Mouse (Mus musculus) Muller cell, postnatal 12 days (primary cell): ENCODE measurements around the gene Tbl1x.

Experiments used
- DNase-seq: peaks from one replicate; pipeline ENCODE4 v3.0.0-alpha.2; 2015; ENCODE audit errors: inconsistent ontology term

The Tbl1x gene

DNA sequence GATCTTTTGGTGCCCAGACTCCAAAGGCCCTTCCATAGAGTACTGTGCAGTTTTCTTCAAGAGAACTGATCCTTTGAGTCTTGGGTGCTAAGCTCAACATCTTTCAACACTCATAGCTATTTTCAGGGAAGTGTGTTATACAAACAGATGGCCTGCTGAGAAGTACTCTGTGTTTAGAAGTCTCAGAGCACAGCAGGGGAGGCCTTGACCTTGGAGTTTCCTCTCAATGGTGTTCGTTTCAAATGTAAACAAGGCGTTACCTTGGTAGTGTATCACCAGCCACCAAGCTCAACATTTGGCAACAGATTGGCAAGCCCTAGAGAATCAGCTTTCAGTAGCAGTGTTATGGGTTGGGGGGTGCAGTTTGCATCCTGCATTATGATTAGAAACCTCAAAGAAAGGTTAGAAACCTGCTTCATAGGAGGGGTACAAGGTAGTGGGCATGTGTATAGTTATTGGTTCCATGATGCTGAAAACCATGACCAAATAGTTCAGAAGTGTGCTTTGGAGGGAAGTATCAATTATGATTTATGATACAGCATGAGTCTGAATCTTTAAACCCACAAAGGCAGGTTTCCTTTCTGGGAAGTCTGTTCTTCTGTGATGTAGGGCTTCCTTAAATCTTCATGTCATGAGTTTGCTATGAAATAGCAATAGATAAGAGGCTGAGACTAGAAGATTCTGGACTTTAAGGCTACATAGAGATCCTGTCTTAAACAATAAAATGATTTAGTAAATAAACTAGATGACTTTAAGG, 98.3 kb downstream of the Tbl1x start:
- DNase-seq = no peak

DNA sequence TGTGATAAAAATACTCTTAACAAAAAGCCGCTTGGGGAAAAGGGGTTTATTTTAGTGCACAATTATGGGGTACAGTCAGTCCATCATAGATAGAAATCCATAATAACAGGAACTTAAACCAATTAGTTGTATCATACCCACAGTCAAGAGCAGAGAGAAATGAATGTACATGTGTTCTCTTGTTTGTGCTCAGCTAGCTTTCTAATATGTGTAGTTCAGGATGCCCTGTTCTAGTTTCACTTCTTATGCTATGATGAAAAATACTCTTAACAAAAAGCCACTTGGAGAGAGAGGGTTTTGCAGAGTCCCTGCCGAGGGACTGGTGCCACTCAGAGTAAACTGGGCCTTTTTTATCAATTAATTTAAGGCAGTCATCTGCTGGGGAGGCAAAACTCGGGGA, 101.1 kb downstream of the Tbl1x start:
- no peak for DNase-seq

DNA sequence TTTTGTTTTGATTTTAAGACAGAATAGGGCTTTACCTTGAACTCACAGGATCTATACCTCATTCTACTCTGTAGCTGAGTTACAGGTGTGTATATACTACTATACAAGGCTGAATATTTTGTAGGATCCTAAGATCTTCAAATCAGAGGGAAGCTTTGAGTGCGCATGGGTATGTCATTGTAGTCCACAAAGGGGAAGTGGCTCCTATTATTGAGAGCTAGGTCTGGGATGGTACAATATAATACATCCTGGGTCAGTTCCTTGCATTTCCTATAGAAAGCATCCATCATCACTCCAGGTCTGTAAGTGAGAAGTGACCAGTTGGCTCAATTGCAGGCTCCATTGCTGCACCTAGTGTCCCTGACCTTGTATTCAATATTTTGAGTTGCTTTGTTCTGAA, 102.2 kb downstream of the Tbl1x start:
- no peak for DNase-seq

DNA sequence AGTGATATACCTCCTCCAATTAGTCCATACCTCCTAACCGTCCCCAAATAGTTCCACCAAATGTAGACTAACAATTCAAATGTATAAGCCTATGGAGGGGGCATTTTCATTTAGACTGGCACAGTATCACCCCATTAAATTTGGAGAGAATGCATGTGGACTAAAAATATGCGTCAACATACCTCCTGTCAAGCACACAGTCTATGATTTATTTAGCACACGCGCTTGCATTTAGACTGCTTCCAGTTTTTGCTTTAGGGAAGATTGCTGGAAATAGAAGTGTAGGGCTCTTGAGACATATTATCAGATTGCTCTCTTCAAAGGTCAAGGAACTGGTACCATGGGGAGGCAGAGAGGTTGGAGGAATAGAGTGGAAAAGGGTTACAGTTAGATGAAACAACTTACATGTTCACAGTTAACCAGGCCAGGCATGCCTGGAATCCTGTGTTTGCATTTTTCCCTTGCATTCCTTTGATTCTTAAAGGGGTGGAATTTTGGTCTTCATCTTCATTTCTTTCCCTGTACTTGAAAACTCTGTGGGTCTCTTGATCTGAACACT, 105.0 kb downstream of the Tbl1x start:
- peak; percentile 48 for DNase-seq

DNA sequence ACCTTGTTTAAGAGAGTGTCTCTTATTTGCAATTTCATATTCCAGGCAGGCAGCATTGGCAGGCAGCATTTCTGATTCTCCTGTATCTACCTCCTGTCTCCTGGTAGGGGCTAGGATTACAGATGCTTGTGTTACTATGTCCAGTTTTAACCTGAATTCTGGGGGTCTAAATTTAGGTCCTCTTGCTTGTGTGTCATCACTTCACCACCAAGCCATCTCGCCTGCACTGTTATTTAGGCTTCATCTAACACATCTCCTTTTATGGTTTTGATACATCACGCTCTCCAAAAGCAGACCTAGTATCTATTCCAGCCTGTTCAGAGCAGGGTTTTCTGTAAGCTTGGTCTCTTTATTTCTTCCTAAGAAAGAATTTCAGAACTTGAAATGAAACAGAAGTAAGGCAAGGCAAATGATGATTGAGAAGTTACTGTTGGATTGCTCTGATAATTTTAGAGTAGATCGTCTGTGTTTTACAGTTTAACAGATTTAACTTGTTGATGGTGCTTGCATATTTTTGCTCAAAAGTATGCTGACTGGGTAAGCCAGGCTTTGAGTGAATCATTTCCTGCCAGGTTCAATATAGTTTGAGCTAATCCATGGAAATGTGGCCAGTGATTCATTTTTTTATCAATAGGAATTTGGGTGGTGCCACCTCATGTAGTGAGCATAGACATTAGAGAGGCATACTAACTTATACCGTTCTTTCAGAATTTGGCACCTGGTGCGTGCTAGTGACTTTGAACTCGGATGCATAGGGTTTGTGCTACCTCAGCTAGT, 106.7 kb downstream of the Tbl1x start:
- DNase-seq = peak; percentile 31

DNA sequence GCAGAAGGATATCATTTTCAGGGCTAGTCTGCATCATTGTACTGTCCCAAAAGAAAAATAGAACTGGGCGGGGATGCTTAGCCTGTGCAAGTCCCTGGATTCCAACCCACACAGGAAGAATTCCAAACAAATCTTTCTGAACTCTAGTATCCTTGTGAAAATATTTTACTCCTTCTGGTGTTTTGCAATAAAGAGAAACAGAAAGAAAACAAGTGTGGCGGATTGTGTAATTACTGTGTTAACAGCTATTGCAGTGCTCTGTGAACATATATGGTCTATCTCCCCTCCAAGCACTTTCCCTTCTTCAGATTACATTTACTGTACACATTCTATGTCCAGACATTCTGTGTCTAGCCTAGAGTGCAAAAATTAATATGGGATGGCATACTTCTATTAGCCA, 119.6 kb downstream of the Tbl1x start:
- DNase-seq = peak; percentile 19

DNA sequence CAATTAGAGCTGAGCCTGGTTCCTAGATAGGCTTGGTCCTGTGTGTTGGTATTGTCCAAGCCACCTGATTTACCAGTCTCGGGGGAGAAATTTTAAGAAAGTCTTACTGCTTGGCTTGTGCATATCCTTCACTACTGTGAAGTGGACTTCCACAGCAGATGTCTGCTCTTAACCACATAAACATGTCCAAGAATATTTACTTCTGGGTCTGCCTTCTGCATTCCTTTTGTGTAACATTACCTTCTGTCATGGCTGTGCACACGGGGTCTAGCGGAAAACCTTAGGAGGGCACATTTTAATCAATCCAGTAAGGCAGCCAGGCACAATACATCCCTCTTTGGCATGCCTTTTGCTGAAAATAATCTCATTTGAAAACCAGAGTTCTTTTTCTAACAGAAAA, 125.7 kb downstream of the Tbl1x start:
- DNase-seq = no peak

DNA sequence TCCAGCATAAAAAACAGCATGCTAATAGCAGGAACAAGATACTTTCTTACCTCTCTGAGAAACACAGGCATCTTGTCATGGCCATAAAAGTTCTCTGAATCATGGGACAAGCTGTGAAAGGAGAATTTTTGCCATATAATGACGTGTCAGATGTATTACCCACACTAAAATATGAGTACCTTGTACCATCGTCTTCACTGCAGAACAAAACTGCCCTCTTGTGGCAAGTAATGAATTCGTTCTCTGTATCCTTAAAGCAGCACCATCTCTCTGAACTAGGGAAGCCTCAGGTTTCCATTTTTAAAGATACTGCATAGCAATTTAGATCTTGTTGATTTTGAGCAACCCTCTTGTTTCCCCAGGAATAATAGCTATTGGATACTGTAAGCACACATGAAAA, 127.3 kb downstream of the Tbl1x start:
- DNase-seq = peak; percentile 33

DNA sequence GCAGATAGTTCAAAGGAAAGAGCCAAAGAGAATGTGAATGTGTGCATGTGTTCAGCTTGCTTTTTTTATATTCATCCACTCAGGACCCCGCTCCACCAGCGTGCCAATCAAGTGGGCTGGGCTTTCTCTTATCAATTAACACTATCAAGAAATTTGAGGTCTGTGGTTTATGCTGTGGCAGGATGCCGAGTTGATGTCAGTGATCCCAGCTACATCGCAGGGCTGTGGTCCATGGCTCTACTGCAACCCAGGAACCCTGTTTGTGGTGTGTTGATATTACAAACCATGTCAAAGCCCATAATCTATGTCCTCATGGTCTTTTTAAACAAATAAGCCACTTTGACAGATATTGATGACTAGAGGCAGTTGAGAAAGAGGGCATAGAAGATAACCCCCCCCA, 129.5 kb downstream of the Tbl1x start:
- no peak for DNase-seq

DNA sequence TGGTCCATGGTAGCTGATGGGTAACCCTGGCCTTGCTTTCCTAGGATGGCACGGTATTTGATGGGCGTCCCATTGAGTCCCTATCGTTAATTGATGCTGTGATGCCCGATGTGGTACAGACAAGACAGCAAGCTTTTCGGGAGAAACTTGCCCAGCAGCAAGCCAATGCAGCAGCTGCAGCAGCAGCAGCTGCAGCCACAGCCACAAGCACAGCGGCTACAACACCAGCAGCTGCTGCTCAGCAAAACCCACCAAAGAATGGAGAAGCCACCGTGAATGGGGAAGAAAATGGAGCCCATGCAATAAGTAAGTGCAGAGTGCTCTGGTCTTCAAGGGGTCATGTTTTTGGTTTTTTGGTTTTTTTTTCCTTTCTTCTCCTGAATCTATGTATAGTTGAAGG, 135.4 kb downstream of the Tbl1x start:
- no peak for DNase-seq

DNA sequence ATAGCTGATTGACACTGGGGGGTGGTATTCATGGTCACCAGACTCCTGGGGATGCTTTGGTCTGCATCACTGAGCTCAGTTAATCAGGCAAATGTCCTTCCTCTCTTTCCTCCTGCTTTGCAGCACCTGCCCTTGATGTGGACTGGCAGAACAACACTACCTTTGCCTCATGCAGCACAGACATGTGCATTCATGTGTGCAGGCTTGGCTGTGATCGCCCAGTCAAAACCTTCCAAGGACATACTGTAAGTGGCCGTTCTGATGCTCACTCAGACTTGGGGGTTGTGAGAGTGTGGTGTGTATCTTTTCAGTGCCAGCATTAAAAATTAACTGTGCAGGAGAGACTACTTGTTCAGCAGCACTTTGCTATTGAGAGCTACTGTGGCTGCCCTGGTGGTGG, 139.4 kb downstream of the Tbl1x start:
- no peak for DNase-seq

DNA sequence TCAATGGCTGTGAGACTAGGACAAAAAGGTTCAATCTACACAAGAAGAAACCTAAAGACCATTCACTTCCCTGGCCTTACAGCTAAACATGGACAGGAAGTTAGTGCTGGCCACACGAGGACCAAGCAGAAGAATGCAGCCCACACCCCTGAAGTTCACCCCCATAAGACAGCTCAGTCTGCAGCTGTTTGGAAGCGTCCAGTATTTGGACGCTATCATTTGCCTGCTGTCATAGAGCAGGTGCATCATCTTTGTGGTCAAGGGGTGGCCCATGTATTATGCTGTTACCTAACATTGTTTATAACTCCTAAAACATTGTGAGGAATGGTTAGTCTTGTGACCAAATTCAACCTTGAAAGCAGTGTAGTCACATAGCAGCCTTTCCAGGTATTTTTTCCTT, 151.2 kb downstream of the Tbl1x start:
- no peak for DNase-seq

DNA sequence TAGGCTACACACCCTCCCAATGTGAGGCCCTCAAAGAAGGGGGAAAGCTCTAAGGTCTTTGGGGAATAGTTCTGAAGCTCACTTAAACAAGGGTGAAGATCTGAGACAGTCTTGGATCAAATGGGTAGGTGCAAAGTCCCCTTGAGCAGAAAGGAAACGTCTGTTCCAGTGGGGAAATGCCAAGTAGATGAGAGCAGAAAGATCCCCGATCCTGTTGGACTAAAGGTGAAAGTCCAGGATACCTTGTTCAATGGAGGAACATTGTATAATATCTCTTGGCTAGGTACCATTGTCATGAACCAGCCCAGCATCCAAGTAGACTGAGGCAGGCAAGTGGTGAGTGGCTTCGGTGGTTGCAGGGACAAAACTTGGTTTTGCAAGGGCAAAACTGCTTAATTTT, 152.5 kb downstream of the Tbl1x start:
- no peak for DNase-seq

DNA sequence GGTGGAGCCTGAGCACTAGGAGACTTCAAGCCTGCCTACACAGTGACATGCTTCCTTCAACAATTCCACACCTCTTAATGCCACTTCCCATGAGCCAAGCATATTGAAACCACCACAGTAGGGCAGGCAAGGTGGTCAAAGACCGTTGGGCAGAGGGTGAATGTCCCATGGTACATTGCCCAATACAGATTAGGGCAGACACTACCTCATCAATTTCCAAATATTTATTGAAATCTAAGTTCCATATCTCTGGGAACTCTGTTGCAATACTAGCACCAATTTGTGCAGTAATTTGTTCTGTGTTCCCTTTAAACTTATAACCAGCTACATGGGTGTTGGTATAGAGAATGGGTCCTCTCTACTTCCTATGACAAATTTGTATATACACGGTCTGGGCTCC, 154.2 kb downstream of the Tbl1x start:
- DNase-seq = no peak

DNA sequence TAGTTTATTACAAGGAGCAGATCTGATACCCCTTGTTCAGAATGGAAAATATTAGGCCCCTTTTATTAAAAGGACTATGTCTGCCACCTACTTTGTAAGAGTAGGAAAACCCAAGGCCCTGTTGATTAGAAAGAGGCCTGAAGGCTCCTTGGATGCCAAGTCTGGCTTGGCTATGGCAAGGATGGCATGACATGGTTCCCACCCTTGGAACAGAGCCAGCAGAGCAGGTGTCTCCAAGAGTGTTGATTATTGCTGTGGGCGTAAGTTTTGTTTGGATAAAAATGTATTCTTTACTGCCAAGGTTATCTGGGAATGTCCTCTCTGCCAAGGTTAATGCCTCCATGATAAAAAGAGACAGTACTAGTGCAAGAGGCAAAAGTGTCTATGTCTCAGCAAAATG, 156.1 kb downstream of the Tbl1x start:
- no peak for DNase-seq

DNA sequence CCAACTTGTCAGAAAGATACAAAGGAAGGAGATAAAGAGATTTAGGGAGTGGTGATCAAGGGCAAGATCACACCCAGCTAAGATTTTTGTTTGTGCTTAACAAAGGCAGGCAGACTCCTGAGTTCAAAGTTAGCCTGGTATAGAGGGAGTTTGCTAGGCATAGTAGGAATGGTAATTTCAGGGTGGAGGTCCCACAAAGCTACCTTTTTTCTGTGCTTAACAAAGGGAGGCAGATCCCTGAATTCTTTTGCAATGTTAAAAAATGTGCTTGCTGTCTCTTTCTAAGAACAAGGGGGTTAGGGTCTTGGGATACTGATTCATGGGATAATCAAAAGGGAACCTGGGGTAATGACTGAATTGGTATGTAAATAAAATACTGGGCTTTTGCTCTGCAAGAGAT, 156.6 kb downstream of the Tbl1x start:
- DNase-seq = no peak

DNA sequence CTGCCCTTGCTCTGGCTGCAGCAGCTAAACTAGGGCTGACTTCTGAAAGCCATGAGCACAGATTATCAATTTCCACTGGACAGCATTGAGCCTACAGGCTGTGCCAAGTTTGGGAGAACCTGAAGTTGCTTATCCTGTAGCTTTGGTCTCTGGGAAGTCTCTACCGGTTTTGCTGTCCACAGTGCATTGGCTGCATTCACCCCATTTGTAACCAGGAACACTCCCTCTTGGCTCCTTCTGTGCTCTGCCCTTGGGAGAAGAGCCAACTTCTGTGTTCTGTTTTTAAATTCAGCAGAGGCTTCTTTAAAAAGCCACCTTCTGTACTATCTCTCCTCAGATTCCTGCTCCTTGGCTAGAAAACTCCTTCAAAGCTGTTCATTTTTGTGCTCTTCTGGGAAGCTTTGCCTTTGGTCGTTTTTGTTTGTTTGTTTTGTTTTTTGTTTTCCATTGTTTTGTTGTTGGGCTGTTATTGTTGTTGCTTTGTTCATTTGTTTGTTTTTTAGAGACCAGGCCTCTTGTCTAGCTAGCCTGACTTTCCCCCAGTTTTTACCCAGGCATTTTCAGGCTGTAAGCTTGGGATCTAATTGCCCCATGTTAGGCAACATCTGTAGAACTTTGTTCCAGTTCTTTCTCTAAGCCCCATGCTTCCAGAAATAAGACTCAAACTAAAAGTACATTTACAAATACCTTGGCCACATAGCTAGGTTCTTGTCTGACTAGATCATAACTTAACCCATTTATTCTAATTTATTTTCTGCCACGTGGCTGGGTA, 159.2 kb downstream of the Tbl1x start:
- DNase-seq = no peak
